Mouse (Mus musculus): ENCODE measurements around the gene Vmn2r115. TPM values are rescaled to one million over a fixed set of nuclear protein-coding genes. Genes with fewer than 3 reads are reported as not detected.
"Not testable (repeated sequence)": the region's sequence is repeated elsewhere in the genome, so short reads cannot be mapped to it uniquely, and the experiment has no call there.

Vmn2r115 gene
- under 1 TPM in 1 of 4 experiments, not detected in 3; 0.02 TPM for total RNA-seq (2022)

- DNase-seq (ENCODE audit: low spot score in 2 of 2), result not testable (repeated sequence)
These were observed at the start of gene Vmn2r115 for GRCm38 (mm10) chr17:23343441-23343840. Gene Vmn2r115 (plus strand): TSS chr17:23343741.

DNA sequence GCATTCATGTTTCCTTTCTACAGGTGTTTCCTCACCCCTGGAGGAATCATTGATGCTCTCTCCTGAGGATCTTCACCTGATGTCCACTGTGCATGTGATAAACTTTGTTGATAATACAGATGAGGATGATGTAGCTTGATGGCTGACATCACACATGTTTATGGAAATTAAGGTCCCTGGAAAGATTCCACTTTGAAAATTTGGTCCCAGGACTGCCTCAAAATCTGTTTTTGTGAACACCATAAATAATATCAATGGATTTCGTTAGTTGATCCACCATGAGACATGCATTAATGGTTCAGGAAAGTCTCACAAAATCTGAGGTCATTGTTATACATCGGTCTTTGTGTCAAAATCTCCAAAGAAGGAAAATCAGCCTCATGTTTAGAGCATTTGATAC is 31.1 kb upstream of the Vmn2r115 start, which contains the start of gene Vmn2r114:
TSS of gene Vmn2r114 (minus strand) at position 101 of the 400 bp plus-strand sequence.
- DNase-seq (ENCODE audit: low spot score in 2 of 2), result not testable (repeated sequence)

DNA sequence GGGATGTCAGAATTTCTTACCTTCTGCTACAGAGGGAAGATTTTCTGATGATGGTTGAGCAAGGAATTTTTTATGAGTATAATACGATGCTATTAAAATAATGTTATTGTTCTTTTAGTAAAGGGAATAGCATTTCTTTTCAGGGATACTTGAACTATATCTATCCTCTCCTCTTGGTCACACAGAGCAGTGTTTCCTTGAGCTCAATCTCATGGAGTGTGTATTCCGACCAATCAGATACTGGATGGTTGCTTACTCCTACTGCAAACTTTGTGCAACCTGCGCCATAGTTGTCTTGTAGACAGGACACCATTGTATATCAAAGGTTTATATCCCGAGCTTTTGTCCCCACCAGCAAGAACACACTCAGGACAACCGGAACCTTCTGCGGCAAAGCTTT is 12.9 kb upstream of the Vmn2r115 start:
- no peak for DNase-seq (ENCODE audit: low spot score in 2 of 2)

DNA sequence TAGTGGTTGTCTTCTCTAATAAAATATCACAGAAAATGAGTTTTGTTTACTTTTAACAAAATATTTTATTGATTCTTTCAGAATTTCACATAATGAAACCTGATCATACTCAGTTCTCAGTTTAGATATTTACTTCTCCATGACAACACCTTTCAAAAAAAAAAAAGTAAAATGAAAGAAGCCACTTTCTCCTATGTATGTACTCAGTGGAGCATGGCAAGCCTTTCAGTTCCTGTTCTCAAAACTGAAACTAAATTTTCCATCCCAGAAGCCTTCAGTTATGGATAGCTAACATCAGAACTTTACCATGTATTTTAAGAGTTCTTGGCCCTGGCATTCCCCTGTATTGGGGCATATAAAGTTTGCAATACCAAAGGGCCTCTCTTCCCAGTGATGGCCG is 8.1 kb downstream of the Vmn2r115 start:
- no peak for DNase-seq (ENCODE audit: low spot score in 2 of 2)

- not testable (repeated sequence) for DNase-seq (ENCODE audit: low spot score in 2 of 2)
These were observed 40.8 kb downstream of the Vmn2r115 start, which contains the start of gene Vmn2r116 for GRCm38 (mm10) chr17:23384304-23384703. Gene Vmn2r116 (plus strand): TSS chr17:23384604.

Other genes with a start within 250 kb of the Vmn2r115 start
- 10 to 100 TPM; 18.5 to 23.4 (median 21.4) TPM for gene Zfp40, start 150.5 kb upstream of the Vmn2r115 start, total RNA-seq (2022)
- not detected for gene Vmn2r114, start 31.2 kb upstream of the Vmn2r115 start, total RNA-seq (2022)
- not detected for gene Vmn2r116, start 40.9 kb downstream of the Vmn2r115 start, total RNA-seq (2022)
- not detected for gene Vmn2r117, start 136.0 kb downstream of the Vmn2r115 start, total RNA-seq (2022)
- 1 to 10 TPM; 5.9 to 7.1 (median 6.8) TPM for gene Zfp213, start 220.5 kb downstream of the Vmn2r115 start, total RNA-seq (2022)